Mouse (Mus musculus): Measurements from ENCODE around the gene Bco1.

- TF ChIP-seq POLR2A (IDR thresholded peaks at IDR 0.05; ENCODE audit: insufficient read depth, low read depth, low read length) = no peak
- no peak for TF ChIP-seq CTCF (IDR thresholded peaks at IDR 0.05)
- no peak for TF ChIP-seq EP300 (IDR thresholded peaks at IDR 0.05; ENCODE audit: insufficient read depth, low read depth, low read length)
These were observed 35.3 kb upstream of the Bco1 start for GRCm38 (mm10) chr8:117060306-117060705.

Data from heart, adult 2 months (tissue).